Mouse (Mus musculus): ENCODE measurements around the gene Gon7. TPM values are rescaled to one million over a fixed set of nuclear protein-coding genes. Genes with fewer than 3 reads are reported as not detected.
A peak's percentile ranks its signal among the peaks of the same experiment; 100 is the strongest.

Gene Gon7
- total RNA-seq, 2 experiments from 2014 or later: 13.0 to 13.5 TPM

DNA sequence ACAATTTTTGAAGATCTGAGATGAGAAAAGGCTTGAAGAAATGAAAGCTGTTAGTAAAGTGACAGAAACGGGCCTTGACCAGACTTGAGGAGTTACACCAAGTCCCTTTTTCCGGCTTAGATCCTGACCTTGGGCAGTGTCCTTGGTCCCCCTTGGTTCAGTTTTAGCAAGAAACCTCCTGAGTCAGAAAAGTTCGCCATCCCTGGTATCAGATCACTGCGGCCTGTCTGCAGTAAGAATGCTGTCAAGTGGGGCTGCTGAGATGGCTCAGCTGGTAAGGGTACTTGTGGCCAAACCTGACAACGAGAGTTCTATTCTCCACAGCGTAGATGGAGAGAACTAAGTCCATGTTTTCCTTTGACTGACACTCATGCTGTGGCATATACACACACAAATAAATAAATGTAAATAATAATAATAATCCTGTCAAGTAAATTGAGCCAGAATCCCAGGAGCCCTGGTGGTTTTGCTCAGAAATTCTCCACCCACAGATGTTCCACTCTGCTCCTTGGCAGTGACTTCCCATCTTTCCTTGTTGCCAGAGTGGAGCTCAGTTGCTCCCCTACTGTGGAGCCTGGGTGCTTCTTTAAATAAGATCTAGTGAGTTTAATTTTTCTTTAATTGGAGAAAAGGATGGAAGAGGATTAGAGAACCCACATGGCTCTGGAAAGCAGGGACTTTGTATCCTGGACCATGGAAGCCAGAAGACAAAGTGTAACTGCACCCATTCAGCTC, 51.5 kb downstream of the Gon7 start:
- no peak for DNase-seq

DNA sequence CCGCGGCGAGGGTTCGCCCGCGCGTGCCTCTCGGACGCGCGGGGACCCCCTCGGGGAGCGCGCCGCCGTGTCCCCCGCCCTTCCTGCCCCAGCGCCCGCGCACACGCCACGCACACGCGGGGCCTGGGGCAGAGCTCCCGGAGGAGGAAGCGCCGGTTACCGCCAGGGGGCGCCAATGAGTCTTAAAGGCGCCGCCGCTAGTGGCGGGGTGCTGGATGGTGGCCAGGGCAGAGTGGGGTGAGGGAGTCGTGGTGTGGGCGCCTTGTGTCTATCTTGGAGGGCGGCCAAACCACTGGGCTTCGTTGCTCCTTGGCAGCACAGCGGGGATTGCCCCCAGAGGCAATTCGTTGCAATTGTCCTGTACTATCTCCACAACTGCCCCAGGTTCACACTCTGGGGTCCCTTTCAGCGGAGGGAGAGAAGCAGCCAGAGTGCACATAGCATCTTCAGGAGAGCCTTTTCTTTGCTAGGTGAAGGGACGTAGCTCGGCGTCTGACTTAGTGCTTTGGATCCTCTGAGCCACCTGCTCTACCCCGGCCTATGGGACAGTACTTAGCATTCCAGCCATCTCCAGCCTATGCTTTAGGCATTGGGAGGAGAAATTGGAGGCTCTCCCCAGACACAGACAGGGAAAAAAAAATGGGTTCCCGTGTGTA, 52.3 kb downstream of the Gon7 start:
- DNase-seq: peak; percentile 93

DNA sequence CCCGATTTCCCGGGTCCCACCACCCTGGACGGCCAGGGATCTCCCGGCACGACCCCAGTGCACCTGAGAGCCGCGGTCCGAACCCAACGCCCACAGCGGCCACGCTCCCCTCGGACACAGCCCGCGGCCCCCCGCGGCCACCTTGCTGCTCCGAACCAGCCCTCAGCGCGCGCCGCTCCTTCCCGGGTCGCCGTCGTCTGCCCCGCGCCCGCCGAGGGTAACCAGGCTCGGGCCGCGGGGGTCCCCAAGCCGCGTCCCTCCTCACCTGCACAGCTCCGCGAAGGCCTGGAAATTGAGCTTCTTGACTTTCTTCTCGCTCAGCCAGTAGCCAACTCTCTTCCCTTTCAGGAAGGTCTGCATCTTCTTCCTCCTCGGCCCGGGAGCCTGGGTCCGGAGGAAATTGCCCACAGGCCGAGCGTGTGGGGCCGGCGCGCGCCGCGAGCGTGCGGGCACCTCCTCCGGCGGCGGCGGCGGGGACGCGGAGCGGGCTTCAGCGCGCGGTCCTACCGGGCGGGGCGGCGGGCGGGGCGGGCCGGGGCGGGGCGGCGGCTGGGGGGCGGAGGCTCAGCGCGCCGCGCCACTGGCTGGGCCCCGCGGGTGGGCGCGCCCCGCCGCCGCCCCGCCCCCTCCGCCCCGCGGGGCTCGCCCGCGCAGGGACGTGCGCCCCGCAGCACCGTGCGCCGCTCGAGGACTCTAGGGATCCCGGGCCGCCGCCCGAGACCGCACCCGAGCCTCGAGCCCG, 53.0 kb downstream of the Gon7 start, which contains the start of gene Itpk1:
Gene Itpk1, minus strand, starts transcription at position 474 of the 742 bp plus-strand sequence.
- peak; percentile 58 for DNase-seq

DNA sequence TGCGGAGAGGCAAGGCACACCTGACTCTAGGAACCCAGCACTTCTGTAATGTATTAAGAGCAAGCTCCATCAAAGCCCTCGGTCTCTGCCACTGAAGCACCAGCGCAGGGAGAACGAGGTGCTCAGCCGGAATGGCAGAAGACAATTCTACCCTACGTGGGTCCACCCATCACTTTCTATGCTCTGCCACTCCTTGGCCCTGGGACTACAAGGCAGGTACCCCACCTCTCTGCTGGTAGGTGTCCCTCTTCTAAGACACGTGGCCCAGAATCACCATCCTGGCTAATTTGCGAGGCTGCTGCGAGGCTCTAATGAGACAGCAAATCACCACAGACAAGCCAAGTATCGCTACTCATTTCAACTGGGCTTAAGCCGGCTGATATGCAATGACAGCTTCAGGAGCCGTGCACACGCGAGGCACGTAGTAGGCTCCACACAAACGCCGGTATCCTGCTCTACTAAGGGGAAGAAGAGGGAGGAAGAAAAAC, 53.6 kb downstream of the Gon7 start:
- DNase-seq: no peak

DNA sequence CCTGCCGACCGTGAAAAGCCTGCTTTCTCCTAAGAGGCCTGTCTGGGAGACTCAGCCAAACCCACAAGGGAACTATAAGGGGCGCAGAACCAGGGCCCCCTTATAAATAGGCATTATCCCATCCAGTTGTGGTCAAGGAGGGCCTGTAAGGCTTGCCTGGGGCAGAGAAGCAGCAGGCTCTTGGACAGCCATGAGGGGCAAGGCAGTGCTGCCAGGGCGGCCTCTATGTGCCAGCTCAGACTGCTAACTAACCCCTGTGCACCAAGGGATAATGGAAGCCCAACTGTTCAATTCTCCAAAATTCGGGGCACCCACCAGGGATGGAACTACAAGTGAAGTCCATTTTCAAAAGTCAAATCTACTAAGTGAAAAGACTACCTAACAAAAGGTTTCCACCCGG, 54.2 kb downstream of the Gon7 start:
- DNase-seq: no peak

Other genes with a start within 250 kb of the Gon7 start
- gene Chga, start 202.8 kb downstream of the Gon7 start, total RNA-seq (2021): under 1 TPM in 1 of 2 experiments, not detected in 1; 0.18 TPM
- 1 to 10 TPM; 7.5 to 7.9 TPM for gene Itpk1, start 52.9 kb downstream of the Gon7 start, total RNA-seq (2021)
- 10 to 100 TPM in 1 of 2 experiments, 1 to 10 TPM in 1; 8.2 to 11.4 TPM for gene Moap1, start 14.1 kb downstream of the Gon7 start, total RNA-seq (2021)
- gene Tmem251, start 14.0 kb downstream of the Gon7 start, total RNA-seq (2021): 1 to 10 TPM; 5.7 to 6.0 TPM
- gene Gm28051, start within 50 bp of the Gon7 start, total RNA-seq (2021): not detected
- gene Ubr7, start 164 bp upstream of the Gon7 start, total RNA-seq (2021): 10 to 100 TPM; 37.3 to 39.1 TPM
- gene Gm20604, start 869 bp upstream of the Gon7 start, total RNA-seq (2021): 1 to 10 TPM; 6.5 to 7.1 TPM
- gene Btbd7, start 120.7 kb upstream of the Gon7 start, total RNA-seq (2021): 10 to 100 TPM; 34.6 to 35.0 TPM
- gene Cox8c, start 141.5 kb upstream of the Gon7 start, total RNA-seq (2021): not detected
- gene Unc79, start 191.1 kb upstream of the Gon7 start, total RNA-seq (2021): under 1 TPM; 0.17 to 0.29 TPM

All from heart, postnatal 4 days (tissue).